Mouse (Mus musculus) limb, embryonic 14.5 days (tissue): ENCODE measurements around the gene Otop3. TPM values are rescaled to one million over a fixed set of nuclear protein-coding genes. Genes with fewer than 3 reads are reported as not detected.

Experiments
- ATAC-seq: fragments of 200-750 bp; cut with Nextera tagmentation; 2 replicates; pipeline ENCODE4 v1.8.0; 2017; ENCODE audit warnings: low read depth, moderate number of reproducible peaks, moderate TSS enrichment; ENCODE audit not compliant: low FRiP score
- DNase-seq: peaks from one replicate; pipeline ENCODE4 v3.0.0-alpha.2; 2015; ENCODE audit warnings: low spot score
- H3K27ac ChIP-seq: fragments of 300-500 bp; sonication (generic); replicated peaks from 2 replicates; pipeline ENCODE4 v1.5.1; 2014; ENCODE audit warnings: low read depth, mild to moderate bottlenecking, low read length, moderate library complexity, mixed read lengths
- H3K27me3 ChIP-seq: fragments of 300-500 bp; sonication (generic); 2 replicates; pipeline ENCODE4 v1.6.1; 2014; ENCODE audit warnings: low read length, mixed read lengths; ENCODE audit not compliant: control insufficient read depth, insufficient read depth
- H3K36me3 ChIP-seq: fragments of 300-500 bp; sonication (generic); 2 replicates; pipeline ENCODE4 v1.6.1; 2014; ENCODE audit warnings: mild to moderate bottlenecking, low read length, moderate library complexity, mixed read lengths; ENCODE audit not compliant: control insufficient read depth, insufficient read depth
- H3K4me1 ChIP-seq: fragments of 300-500 bp; sonication (generic); 2 replicates; pipeline ENCODE4 v1.6.1; 2014; ENCODE audit warnings: antibody characterized with exemption, low read length, mixed read lengths; ENCODE audit not compliant: control insufficient read depth, insufficient read depth
- H3K4me2 ChIP-seq: fragments of 300-500 bp; sonication (generic); replicated peaks from 2 replicates; pipeline ENCODE4 v1.6.1; 2014; ENCODE audit warnings: low read depth, mild to moderate bottlenecking, low read length, moderate library complexity; ENCODE audit not compliant: severe bottlenecking
- H3K4me3 ChIP-seq: fragments of 300-500 bp; sonication (generic); replicated peaks from 2 replicates; pipeline ENCODE4 v1.5.1; 2014; ENCODE audit warnings: low read length
- H3K9ac ChIP-seq: fragments of 300-500 bp; sonication (generic); 2 replicates; pipeline ENCODE4 v1.6.1; 2014; ENCODE audit warnings: mild to moderate bottlenecking, low read depth, low read length, moderate library complexity; ENCODE audit not compliant: severe bottlenecking
- H3K9me3 ChIP-seq: fragments of 300-500 bp; sonication (generic); 2 replicates; pipeline ENCODE4 v1.6.1; 2016; ENCODE audit warnings: low read length; ENCODE audit not compliant: control insufficient read depth
- POLR2A ChIP-seq: fragments of 200-500 bp; IDR thresholded peaks from 2 replicates; pipeline ENCODE4 v1.8.0; 2012; ENCODE audit warnings: inconsistent platforms, mild to moderate bottlenecking, moderate library complexity, borderline replicate concordance; ENCODE audit not compliant: insufficient read depth, insufficient read length; ENCODE audit errors: extremely low read depth
- WGBS: fragments of 180-500 bp; shearing (Covaris S2); extraction: QIAGEN DNeasy Blood & Tissue Kit; methylation state at CpG from one replicate; pipeline ENCODE4 v1.1.7; 2014; 5-methylcytosine and 5-hydroxymethylcytosine counted together
- polyA plus RNA-seq, 2 experiments: library from polyadenylated mRNA; depleted of rRNA in 1 of 2; stranded (reverse) in 1 of 2; unstranded in 1 of 2; fragments of >200 nt; fragmentation: Nextera tagmentation in 1 of 2; extraction: Ambion mirVana in 1 of 2; gene quantifications; 2 replicates each; pipeline versions ENCODE4 v1.2.1 to v1.2.3; 2012 to 2014

Otop3 gene
- polyA plus RNA-seq, 2 experiments = not detected

GRCm38 (mm10) chr11:115344967-115345366, 10.4 kb downstream of the Otop3 start:
- Histone ChIP-seq H3K4me1 (peaks cover 21% of the 10 kb centered on the region), H3K4me2 (no peak overlapping the region), H3K36me3 (no peaks in the 10 kb centered on the region), H3K27me3 (no peaks in the 10 kb centered on the region), H3K27ac (no peak overlapping the region), H3K9ac (no peak overlapping the region), H3K4me3 (no peak overlapping the region), H3K9me3 (no peaks in the 10 kb centered on the region)
- no peak for DNase-seq
- WGBS = 12% methylated on average over 12 of the region's 12 CpGs
- ATAC-seq = no peak
- no peak for TF ChIP-seq POLR2A

DNA sequence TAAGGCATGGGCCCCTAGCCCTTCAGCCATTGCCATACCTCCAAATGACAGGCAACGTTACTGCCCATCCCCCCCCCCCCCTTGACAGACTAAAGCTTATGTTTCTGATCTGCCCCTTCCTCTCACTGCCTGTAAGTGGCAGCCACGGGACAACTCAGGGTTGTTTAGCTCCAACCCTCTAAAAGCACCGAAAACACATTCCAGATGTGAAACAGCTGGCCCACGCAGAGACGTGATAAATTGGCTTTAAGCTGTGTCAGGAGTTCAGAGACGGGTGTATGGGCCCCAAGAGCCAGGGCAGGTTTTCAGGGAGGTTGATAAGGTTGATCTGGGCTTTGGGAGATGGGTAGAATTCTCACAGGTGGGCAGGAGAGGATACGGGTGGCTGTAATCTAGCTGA, 11.0 kb downstream of the Otop3 start:
- DNase-seq (peak; percentile 46), ATAC-seq (peak; percentile 56; the same call in 1 of the 2 replicates)
- no peaks in the 10 kb centered on the region for H3K9me3 ChIP-seq
- no peak overlapping the region for H3K4me3 ChIP-seq
- no peaks in the 10 kb centered on the region for H3K27me3 ChIP-seq
- peaks cover 21% of the 10 kb centered on the region for H3K4me1 ChIP-seq
- TF ChIP-seq POLR2A = no peak
- H3K4me2 ChIP-seq = no peak overlapping the region
- H3K27ac ChIP-seq = no peak overlapping the region
- H3K9ac ChIP-seq = no peak overlapping the region
- under 1% methylated on average over 7 of the region's 7 CpGs for WGBS
- no peaks in the 10 kb centered on the region for H3K36me3 ChIP-seq

DNA sequence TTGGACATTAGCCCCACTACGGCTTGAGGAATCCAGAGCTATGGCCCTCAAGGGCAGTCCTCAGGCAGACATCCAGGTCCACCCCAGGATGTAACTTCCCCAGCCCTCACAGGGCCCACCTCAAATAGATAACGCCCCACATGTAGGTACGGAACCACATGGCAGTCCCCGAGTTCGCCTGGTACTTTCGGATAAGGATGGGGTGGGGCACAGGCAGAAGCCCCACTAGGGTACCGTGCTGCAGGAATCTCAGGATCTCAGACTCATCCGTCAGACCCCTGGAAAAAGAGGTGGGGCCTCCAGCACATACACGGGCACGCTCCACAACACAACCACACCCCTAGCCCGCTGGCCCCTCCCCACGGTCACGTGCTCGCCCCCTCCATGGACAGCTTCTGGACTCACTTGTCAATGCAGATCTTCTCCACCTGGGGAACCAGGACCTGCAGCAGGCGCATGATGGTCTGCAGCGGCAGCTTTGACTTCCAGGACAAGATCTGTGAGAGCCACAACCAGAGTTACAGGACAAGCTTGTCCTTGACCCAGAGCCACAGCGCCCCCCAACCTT, 14.2 kb downstream of the Otop3 start:
- Histone ChIP-seq H3K4me2 (no peak overlapping the region), H3K9ac (no peak overlapping the region), H3K27ac (no peak overlapping the region), H3K27me3 (no peaks in the 10 kb centered on the region), H3K36me3 (no peaks in the 10 kb centered on the region), H3K4me1 (peaks cover 21% of the 10 kb centered on the region), H3K4me3 (no peak overlapping the region), H3K9me3 (no peaks in the 10 kb centered on the region)
- ATAC-seq = no peak
- TF ChIP-seq POLR2A = no peak
- DNase-seq = no peak
- 51% methylated on average over 17 of the region's 17 CpGs for WGBS

- ATAC-seq = no peak
- H3K36me3 ChIP-seq = no peaks in the 10 kb centered on the region
- TF ChIP-seq POLR2A = no peak
- no peak for DNase-seq
- H3K4me1 ChIP-seq = peaks cover 20% of the 10 kb centered on the region
- WGBS = 32% methylated on average over 4 of the region's 4 CpGs
- no peak overlapping the region for H3K4me2 ChIP-seq
- no peak overlapping the region for H3K4me3 ChIP-seq
- no peak overlapping the region for H3K9ac ChIP-seq
- H3K9me3 ChIP-seq = no peaks in the 10 kb centered on the region
- H3K27me3 ChIP-seq = 0 out of 2 replicates have a peak, but pooled peaks cover 3% of the 10 kb centered on the region
- H3K27ac ChIP-seq = no peak overlapping the region
These were observed 15.4 kb downstream of the Otop3 start for GRCm38 (mm10) chr11:115349976-115350375.

DNA sequence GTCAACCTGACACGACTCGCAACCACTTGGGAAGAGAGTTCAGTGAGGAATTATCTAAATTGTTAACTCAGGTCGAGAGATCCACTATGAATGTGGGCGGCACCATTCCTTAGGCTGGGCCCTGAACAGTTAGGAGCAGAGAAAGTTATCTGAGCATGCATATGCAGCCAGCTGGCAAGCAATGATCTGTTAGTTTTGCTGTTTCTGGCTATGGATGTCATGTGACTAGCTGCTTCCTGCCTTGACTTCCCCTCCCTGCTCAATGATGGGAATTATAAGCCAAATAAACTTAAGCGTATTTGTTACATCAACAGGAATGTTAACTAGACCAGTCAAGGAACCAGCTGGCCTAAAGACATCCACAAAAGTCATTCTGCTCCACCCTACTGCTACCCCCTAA, 18.8 kb downstream of the Otop3 start:
- Histone ChIP-seq H3K4me3 (no peak overlapping the region), H3K27me3 (0 out of 2 replicates have a peak, but pooled peaks cover 3% of the 10 kb centered on the region), H3K4me2 (no peak overlapping the region), H3K9ac (no peak overlapping the region), H3K9me3 (no peaks in the 10 kb centered on the region), H3K27ac (no peak overlapping the region), H3K4me1 (no peaks in the 10 kb centered on the region), H3K36me3 (no peaks in the 10 kb centered on the region)
- TF ChIP-seq POLR2A = no peak
- no peak for ATAC-seq
- 89% methylated on average over 5 of the region's 5 CpGs for WGBS
- DNase-seq = no peak
